Mouse (Mus musculus) ES-Bruce4 (cell line): Measurements from ENCODE around the gene Ssbp4.

Experiments used
- CTCF ChIP-seq: IDR thresholded peaks from one replicate; pipeline ENCODE4 v1.8.1; 2011; ENCODE audit warnings: low read depth, low read length
- EP300 ChIP-seq: IDR thresholded peaks from 2 replicates; pipeline ENCODE4 v1.6.1; 2011; ENCODE audit warnings: low read depth, low read length; ENCODE audit not compliant: insufficient read depth

DNA sequence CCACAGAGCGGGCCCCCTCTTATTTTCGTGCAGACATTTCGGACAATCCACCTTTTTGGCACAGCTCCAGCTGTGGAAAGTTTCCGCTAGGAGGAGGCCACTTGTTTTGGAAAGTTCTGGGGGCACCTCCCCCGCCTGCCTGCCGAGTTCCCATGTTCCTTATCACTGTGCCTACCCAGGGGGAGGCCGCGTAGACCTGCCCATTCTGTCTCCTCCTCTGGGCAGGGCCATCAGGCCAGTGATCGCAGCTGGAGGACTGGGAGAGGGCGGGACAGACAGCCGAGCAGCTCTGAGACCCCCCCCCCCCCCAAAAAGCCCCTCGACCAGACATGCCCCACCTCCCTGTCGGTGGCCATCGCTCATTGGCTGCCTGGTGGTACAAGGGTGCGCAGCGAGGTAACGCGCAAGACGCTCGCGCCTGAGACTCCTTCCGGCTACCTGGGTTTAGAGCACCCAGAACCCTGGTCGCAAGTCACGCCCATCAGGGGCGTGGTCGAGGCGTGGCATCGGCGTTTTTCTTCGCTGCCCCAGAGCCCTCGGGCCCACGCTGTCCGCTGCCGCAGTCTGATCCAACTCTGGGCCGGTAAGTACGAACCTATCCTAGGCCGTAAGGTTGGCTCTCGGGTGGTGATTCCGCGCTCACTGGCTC, 14.6 kb downstream of the Ssbp4 start, which contains the start of gene Isyna1:
- no peak for TF ChIP-seq CTCF
- TF ChIP-seq EP300 = 0 out of 2 replicates have a peak, but pooled peaks have one; percentile 3
